Mouse (Mus musculus): ENCODE measurements around the gene Gm49405.
A peak's percentile ranks its signal among the peaks of the same experiment; 100 is the strongest.
"Not testable (repeated sequence)": the region's sequence is repeated elsewhere in the genome, so short reads cannot be mapped to it uniquely, and the experiment has no call there.

The Gm49405 gene

GRCm38 (mm10) chr19:4014802-4015201, 14.4 kb downstream of the Gm49405 start:
- DNase-seq (ENCODE audit: low spot score in 2 of 2) = no peak

- no peak for DNase-seq (ENCODE audit: low spot score in 2 of 2)
Measured at GRCm38 (mm10) chr19:4015635-4016034, 15.2 kb downstream of the Gm49405 start.

- no peak for DNase-seq (ENCODE audit: low spot score in 2 of 2)
Measured at GRCm38 (mm10) chr19:4017921-4018587, 17.6 kb downstream of the Gm49405 start.

- peak; percentile 50 to 59 for DNase-seq (ENCODE audit: low spot score in 2 of 2)
Measured at GRCm38 (mm10) chr19:4018743-4019583, 18.5 kb downstream of the Gm49405 start.

- DNase-seq (ENCODE audit: low spot score in 2 of 2) = no peak
Measured at GRCm38 (mm10) chr19:4023185-4023584, 22.8 kb downstream of the Gm49405 start.

- DNase-seq (ENCODE audit: low spot score in 2 of 2) = no peak
Measured at GRCm38 (mm10) chr19:4027576-4027975, 27.1 kb downstream of the Gm49405 start.

GRCm38 (mm10) chr19:4032668-4033067, 32.2 kb downstream of the Gm49405 start:
- DNase-seq (ENCODE audit: low spot score in 2 of 2) = no peak

GRCm38 (mm10) chr19:4033298-4033697, 32.9 kb downstream of the Gm49405 start:
- DNase-seq (ENCODE audit: low spot score in 2 of 2) = no peak

GRCm38 (mm10) chr19:4033742-4034141, 33.3 kb downstream of the Gm49405 start:
- no peak for DNase-seq (ENCODE audit: low spot score in 2 of 2)

GRCm38 (mm10) chr19:4036327-4037045, 36.1 kb downstream of the Gm49405 start:
- no peak for DNase-seq (ENCODE audit: low spot score in 2 of 2)

- DNase-seq (ENCODE audit: low spot score in 2 of 2) = not testable (repeated sequence)
Measured at GRCm38 (mm10) chr19:4037154-4037787, 36.8 kb downstream of the Gm49405 start.

GRCm38 (mm10) chr19:4037788-4038232, 37.4 kb downstream of the Gm49405 start, which contains the start of gene Gstp1:
Gene Gstp1 (minus strand): TSS chr19:4037985.
- peak; percentile 81 to 87 for DNase-seq (ENCODE audit: low spot score in 2 of 2)

GRCm38 (mm10) chr19:4040941-4041340, 40.5 kb downstream of the Gm49405 start:
- DNase-seq (ENCODE audit: low spot score in 2 of 2) = not testable (repeated sequence)

- DNase-seq (ENCODE audit: low spot score in 2 of 2) = not testable (repeated sequence)
Measured at GRCm38 (mm10) chr19:4041500-4041899, 41.1 kb downstream of the Gm49405 start.

- no peak for DNase-seq (ENCODE audit: low spot score in 2 of 2)
Measured at GRCm38 (mm10) chr19:4042124-4042523, 41.7 kb downstream of the Gm49405 start.

GRCm38 (mm10) chr19:4044109-4044508, 43.7 kb downstream of the Gm49405 start:
- not testable (repeated sequence) for DNase-seq (ENCODE audit: low spot score in 2 of 2)

- peak; percentile 76 to 79 for DNase-seq (ENCODE audit: low spot score in 2 of 2)
Measured at GRCm38 (mm10) chr19:4045966-4046865, 45.8 kb downstream of the Gm49405 start, which contains the start of gene Gstp2. Gene Gstp2 (minus strand): TSS chr19:4046023.

- DNase-seq (ENCODE audit: low spot score in 2 of 2) = no peak
Measured at GRCm38 (mm10) chr19:4046866-4047254, 46.4 kb downstream of the Gm49405 start.

GRCm38 (mm10) chr19:4047859-4048258, 47.4 kb downstream of the Gm49405 start:
- peak; percentile 34 to 41 for DNase-seq (ENCODE audit: low spot score in 2 of 2)

- not testable (repeated sequence) for DNase-seq (ENCODE audit: low spot score in 2 of 2)
Measured at GRCm38 (mm10) chr19:4049069-4049468, 48.6 kb downstream of the Gm49405 start.
